Mouse (Mus musculus) bone marrow macrophage, adult 2 months (primary cell): Measurements from ENCODE around the gene Ep400. TPM values are rescaled to one million over a fixed set of nuclear protein-coding genes. Genes with fewer than 3 reads are reported as not detected.
"Not testable (repeated sequence)": the region's sequence is repeated elsewhere in the genome, so short reads cannot be mapped to it uniquely, and the experiment has no call there.

Source experiments
- H3K27ac ChIP-seq: 2 replicates; pipeline ENCODE4 v1.5.1; 2012; ENCODE audit warnings: low read depth, low read length; ENCODE audit not compliant: insufficient read depth
- H3K4me1 ChIP-seq: 2 replicates; pipeline ENCODE4 v1.6.1; 2012; ENCODE audit warnings: low read length; ENCODE audit not compliant: control insufficient read depth, insufficient read depth
- H3K4me3 ChIP-seq: 2 replicates; pipeline ENCODE4 v1.5.1; 2012; ENCODE audit warnings: mild to moderate bottlenecking, low read length, moderate library complexity; ENCODE audit not compliant: insufficient read depth
- CTCF ChIP-seq: IDR thresholded peaks from 2 replicates; pipeline ENCODE4 v1.5.1; 2012; ENCODE audit warnings: low read depth, mild to moderate bottlenecking, low read length, moderate library complexity
- POLR2A ChIP-seq: IDR thresholded peaks from 2 replicates; pipeline ENCODE4 v1.6.1; 2012; ENCODE audit warnings: mild to moderate bottlenecking, low read depth, low read length, borderline replicate concordance
- polyA plus RNA-seq: library from polyadenylated mRNA; stranded (reverse); fragments of >200 nt; gene quantifications from 2 replicates; pipeline ENCODE4 v1.2.4, GENCODE M21; 2012; ENCODE audit not compliant: missing spikeins, insufficient read depth, insufficient read length

Gene Ep400
- polyA plus RNA-seq, 1 experiment: 27.9 TPM

GRCm38 (mm10) chr5:110779276-110779997, 8.9 kb upstream of the Ep400 start:
- no peak for TF ChIP-seq POLR2A
- no peak for TF ChIP-seq CTCF
- H3K4me3 ChIP-seq: peak overlapping the region; percentile 98
- peaks cover 12% of the 10 kb centered on the region for H3K4me1 ChIP-seq
- no peak overlapping the region for H3K27ac ChIP-seq

DNA sequence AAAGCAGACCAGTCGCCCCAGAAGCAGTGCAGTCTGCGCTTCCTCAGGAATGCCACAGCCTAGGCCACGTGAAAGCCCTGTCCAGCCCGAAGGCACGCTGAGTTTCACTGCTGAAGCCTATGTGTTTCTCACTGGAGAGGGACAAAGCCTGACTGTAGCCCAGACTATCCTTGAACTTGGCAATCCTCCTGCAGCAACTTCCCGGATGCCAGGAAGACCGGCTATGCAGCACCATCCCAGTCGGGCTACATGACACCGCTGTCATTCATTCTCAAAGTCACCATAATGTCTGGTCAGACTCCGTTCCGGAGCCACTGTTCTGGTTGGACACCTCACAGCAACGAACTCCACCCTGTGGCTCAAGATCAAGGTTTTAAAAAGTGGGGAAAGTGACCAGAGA, 7.7 kb upstream of the Ep400 start:
- Histone ChIP-seq H3K4me1 (peaks cover 12% of the 10 kb centered on the region), H3K4me3 (no peak overlapping the region), H3K27ac (no peak overlapping the region)
- TF ChIP-seq CTCF (no peak), POLR2A (no peak)

DNA sequence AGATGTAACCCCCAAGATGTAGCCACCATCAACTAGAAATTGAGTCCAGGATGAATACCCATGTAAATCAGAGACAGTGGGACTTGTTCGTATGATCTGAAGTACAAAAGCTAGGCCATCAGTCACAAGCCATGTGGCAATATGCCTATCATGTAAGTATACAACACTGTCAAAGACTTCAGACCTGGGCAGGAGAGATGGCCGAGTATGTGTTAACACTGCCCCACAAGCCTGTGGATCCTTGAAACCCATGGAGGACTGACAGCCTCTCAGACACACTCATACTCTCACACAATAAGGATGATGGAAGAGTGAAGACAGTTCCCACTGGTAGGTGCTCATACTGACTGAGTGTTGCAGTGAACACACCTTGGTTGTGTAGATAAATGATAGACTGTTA, 5.6 kb upstream of the Ep400 start:
- H3K4me3 ChIP-seq: no peak overlapping the region
- TF ChIP-seq POLR2A (no peak), CTCF (no peak)
- peaks cover 10% of the 10 kb centered on the region for H3K4me1 ChIP-seq
- H3K27ac ChIP-seq: no peak overlapping the region

- Histone ChIP-seq H3K4me1 (peaks cover 7% of the 10 kb centered on the region; the same call in 1 of the 2 replicates), H3K4me3 (no peak overlapping the region), H3K27ac (no peak overlapping the region)
- TF ChIP-seq POLR2A (no peak), CTCF (no peak)
Observed at GRCm38 (mm10) chr5:110774511-110774910, 4.0 kb upstream of the Ep400 start.

DNA sequence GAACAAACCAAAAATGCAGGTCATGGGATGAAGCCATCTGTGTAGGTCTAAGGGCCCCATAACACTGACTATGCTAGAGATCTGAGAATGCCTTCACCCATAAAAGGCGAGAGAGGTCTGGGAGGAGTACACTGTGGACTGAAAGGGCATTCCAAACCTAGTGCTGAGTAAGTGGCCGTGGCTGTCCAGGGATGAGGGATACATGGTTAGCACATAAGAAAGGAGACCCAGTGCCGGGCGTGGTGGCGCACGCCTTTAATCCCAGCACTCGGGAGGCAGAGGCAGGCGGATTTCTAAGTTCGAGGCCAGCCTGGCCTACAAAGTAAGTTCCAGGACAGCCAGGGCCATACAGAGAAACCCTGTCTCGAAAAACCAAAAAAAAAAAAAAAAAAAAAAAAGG, 2.4 kb upstream of the Ep400 start:
- H3K4me1 ChIP-seq, H3K4me3 ChIP-seq, H3K27ac ChIP-seq: not testable (repeated sequence)

DNA sequence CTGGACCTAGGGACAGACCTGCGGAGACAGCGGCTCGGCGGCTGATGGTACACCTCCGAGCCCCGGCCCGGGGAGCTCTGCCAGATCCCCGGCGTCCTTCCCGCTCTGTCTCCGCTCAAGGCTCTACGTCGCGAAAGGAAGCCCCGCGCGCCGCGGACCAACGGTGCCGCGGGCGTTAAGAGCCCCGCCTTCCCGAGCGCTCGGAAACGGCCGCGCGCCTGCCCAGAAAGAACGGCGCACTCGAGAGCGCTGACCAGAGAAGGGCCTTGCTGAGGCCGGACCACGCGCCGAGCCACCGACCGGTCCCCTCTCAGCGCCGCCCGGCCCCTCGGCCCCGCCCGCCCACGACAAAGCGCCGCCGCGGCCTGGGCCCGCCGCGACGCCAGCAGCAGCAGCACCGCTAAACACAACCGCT, 479 bp downstream of the Ep400 start:
- H3K4me1 ChIP-seq: peaks cover 8% of the 10 kb centered on the region
- TF ChIP-seq CTCF (no peak), POLR2A (no peak)
- peak overlapping the region; percentile 93 for H3K4me3 ChIP-seq
- peak overlapping the region; percentile 88 for H3K27ac ChIP-seq

- TF ChIP-seq CTCF (no peak), POLR2A (no peak)
- Histone ChIP-seq H3K27ac (no peak overlapping the region), H3K4me1 (peaks cover 8% of the 10 kb centered on the region), H3K4me3 (peak overlapping the region; percentile 93)
Observed at GRCm38 (mm10) chr5:110769272-110769671, 1.2 kb downstream of the Ep400 start.

DNA sequence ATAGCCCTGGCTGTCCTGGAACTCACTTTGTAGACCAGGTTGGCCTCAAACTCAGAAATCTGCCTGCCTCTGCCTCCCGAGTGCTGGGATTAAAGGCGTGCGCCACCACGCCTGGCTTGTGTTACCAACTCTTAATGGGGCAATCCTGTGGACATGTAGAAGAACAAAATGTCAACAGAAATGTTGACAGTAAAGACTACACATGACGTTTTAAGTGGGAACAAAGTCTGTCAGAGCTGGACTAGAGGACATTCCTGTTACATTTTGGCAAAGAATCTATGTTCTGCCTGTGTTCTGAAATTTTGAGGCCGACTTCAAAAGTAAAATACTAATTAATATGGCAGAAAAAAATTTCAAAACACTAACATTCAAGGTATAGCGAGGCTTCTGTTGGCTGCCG, 6.6 kb downstream of the Ep400 start:
- no peak overlapping the region for H3K27ac ChIP-seq
- peaks cover 8% of the 10 kb centered on the region for H3K4me1 ChIP-seq
- H3K4me3 ChIP-seq: no peak overlapping the region
- no peak for TF ChIP-seq CTCF
- TF ChIP-seq POLR2A: no peak

DNA sequence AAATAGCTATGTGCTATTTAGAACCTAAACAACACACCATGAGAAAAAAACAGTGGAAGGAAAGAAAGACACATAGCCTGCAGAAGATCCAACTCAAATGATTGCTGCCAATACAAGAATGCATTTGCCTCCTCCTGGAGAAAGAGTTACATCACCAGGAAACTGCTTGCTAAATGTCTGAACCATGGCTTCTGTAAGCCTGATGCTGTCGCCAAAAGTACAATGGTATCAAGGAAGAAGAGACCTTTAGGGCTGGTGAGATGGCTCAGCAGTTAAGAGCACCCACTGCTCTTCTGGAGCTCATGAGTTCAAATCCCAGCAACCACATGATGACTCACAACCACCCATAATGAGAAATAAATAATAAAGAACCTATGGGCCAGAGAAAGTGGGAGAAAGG, 25.5 kb downstream of the Ep400 start:
- H3K4me3 ChIP-seq: no peak overlapping the region
- no peak overlapping the region for H3K27ac ChIP-seq
- peaks cover 20% of the 10 kb centered on the region for H3K4me1 ChIP-seq
- no peak for TF ChIP-seq CTCF
- no peak for TF ChIP-seq POLR2A

DNA sequence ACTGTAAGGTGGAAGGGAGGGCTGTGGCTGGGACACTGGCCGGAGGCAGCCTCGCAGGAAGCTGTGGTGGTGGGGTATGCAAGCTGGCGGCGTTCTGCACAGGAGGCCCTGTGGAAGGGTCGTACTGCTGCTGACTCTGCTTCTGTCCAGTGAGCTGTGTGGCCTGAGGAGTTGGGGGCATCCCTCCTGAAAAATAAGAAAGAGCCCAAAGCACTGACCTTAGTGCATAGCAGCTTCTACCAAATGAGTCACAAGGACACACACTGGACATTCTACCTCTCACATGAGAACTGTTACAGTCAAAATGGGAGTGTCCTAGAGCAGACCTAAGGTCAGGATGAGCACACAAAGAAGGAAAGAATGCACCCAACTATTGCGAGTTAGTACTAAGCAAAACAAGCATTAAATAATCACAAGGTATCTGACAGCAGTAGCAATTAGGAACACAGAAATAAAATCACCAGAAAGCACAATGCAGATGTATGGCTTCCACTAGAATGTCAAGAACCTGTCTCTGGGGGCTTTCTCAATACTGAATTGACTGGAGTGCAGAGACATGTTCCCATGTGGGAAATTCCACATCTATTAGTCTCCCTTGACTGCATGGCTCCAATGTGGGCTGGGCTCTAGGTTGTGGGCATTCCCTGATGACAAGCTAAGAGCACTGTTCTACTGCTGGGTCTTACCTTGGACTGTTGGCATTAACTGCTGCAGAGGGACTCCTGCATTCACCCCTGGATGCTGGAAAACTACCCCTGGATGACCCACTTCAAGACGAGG, 30.8 kb downstream of the Ep400 start:
- Histone ChIP-seq H3K27ac (no peak overlapping the region), H3K4me3 (no peak overlapping the region), H3K4me1 (peaks cover 10% of the 10 kb centered on the region)
- no peak for TF ChIP-seq CTCF
- no peak for TF ChIP-seq POLR2A
